Mouse (Mus musculus) stomach, embryonic 14.5 days (tissue): Measurements from ENCODE around the gene Eme1. TPM values are rescaled to one million over a fixed set of nuclear protein-coding genes. Genes with fewer than 3 reads are reported as not detected.

ENCODE experiments used
- ATAC-seq: fragments of 200-750 bp; cut with Nextera tagmentation; 2 replicates; pipeline ENCODE4 v1.8.0; 2017; ENCODE audit warnings: low read depth, moderate TSS enrichment; ENCODE audit not compliant: insufficient number of reproducible peaks, insufficient read depth, low FRiP score
- H3K27ac ChIP-seq: fragments of 300-500 bp; sonication (generic); 2 replicates; pipeline ENCODE4 v1.5.1; 2014; ENCODE audit warnings: mild to moderate bottlenecking, low read length, moderate library complexity, mixed read lengths
- H3K27me3 ChIP-seq: fragments of 300-500 bp; sonication (generic); 2 replicates; pipeline ENCODE4 v1.6.1; 2014; ENCODE audit warnings: low read length, control low read depth, mixed read lengths; ENCODE audit not compliant: control insufficient read depth, insufficient read depth
- H3K36me3 ChIP-seq: fragments of 300-500 bp; sonication (generic); 2 replicates; pipeline ENCODE4 v1.6.1; 2014; ENCODE audit warnings: mild to moderate bottlenecking, control low read depth, low read length, moderate library complexity, mixed read lengths; ENCODE audit not compliant: control insufficient read depth, insufficient read depth
- H3K4me1 ChIP-seq: fragments of 300-500 bp; sonication (generic); 2 replicates; pipeline ENCODE4 v1.6.1; 2014; ENCODE audit warnings: low read length, control low read depth, mixed read lengths; ENCODE audit not compliant: control insufficient read depth, insufficient read depth
- H3K4me2 ChIP-seq: fragments of 300-500 bp; sonication (generic); replicated peaks from 2 replicates; pipeline ENCODE4 v1.6.1; 2014; ENCODE audit warnings: low read depth, low read length, control low read depth
- H3K4me3 ChIP-seq: fragments of 300-500 bp; sonication (generic); 2 replicates; pipeline ENCODE4 v1.5.1; 2014; ENCODE audit warnings: low read depth, low read length, control low read depth
- H3K9ac ChIP-seq: fragments of 300-500 bp; sonication (generic); replicated peaks from 2 replicates; pipeline ENCODE4 v1.6.1; 2014; ENCODE audit warnings: low read depth, mild to moderate bottlenecking, control low read depth, low read length, moderate library complexity, mixed read lengths
- H3K9me3 ChIP-seq: fragments of 300-500 bp; sonication (generic); 2 replicates; pipeline ENCODE4 v1.6.1; 2016; ENCODE audit warnings: low read depth, low read length, control low read depth; ENCODE audit not compliant: control insufficient read depth
- WGBS: fragments of 180-500 bp; shearing (Covaris S2); extraction: QIAGEN DNeasy Blood & Tissue Kit; methylation state at CpG from one replicate; pipeline ENCODE4 v1.1.7; 2014; 5-methylcytosine and 5-hydroxymethylcytosine counted together
- polyA plus RNA-seq: library from polyadenylated mRNA; unstranded; fragments of >200 nt; fragmentation: Nextera tagmentation; extraction: Ambion mirVana; gene quantifications from 2 replicates; pipeline ENCODE4 v1.2.1, GENCODE M21; 2014

The Eme1 gene
- polyA plus RNA-seq, 1 experiment from 2014 or later, result 20.7 TPM

DNA sequence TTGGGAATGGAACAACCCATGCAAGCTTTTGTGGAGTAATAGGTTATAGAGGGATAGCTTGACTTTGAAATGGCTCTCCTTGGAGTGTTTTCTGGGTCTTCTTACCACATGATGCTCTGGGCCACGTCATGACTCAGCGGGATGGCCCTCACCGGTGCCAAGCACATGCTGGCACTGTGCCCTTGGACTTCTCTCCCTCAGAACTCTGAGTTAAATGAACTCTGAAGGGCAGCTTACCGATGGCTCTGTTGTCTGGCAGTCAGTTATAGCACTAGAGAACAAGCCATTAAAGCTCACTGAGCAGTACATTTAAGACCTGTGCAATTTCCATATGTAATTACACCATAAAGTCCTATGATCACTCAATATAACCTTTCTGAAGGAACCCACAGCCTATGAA is 56.4 kb downstream of the Eme1 start:
- Histone ChIP-seq H3K4me1 (0 out of 2 replicates have a peak, but pooled peaks cover 7% of the 10 kb centered on the region), H3K4me2 (no peak overlapping the region), H3K9me3 (no peaks in the 10 kb centered on the region), H3K27ac (no peak overlapping the region), H3K9ac (no peak overlapping the region), H3K27me3 (no peaks in the 10 kb centered on the region), H3K36me3 (no peaks in the 10 kb centered on the region; the same call in 1 of the 2 replicates), H3K4me3 (no peak overlapping the region)
- 93% methylated on average over 4 of the region's 4 CpGs for WGBS
- ATAC-seq, result no peak

DNA sequence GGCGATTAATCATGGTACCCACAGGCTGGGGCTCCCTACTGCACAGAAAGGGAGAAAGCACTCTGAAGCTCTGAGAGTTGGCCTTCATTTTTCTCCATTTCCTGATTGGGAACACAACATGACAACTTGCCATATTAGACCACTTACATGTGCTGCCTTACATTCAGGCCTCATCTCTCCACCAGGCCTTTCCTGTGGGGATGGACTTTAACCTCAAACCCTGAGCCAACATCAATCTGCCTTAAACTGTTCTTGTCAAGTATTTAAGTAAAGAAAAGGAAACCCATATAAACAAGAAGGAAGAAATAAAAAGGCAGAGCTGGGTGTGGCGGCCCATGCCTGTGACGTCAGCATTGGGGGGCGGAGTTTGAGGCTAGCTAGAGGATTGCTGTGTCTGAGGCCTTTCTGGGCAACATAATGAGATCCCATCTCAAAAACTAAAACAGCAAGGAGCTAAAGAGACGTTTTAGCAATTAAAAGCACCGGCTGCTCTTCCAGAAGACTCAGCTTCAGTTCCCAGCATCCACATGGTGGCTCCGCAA is 57.4 kb downstream of the Eme1 start:
- Histone ChIP-seq H3K9me3 (no peaks in the 10 kb centered on the region), H3K4me3 (no peak overlapping the region), H3K27me3 (no peaks in the 10 kb centered on the region), H3K9ac (no peak overlapping the region), H3K4me2 (no peak overlapping the region), H3K27ac (no peak overlapping the region), H3K36me3 (no peaks in the 10 kb centered on the region; the same call in 1 of the 2 replicates), H3K4me1 (0 out of 2 replicates have a peak, but pooled peaks cover 3% of the 10 kb centered on the region)
- WGBS, result 66% methylated on average over 7 of the region's 7 CpGs
- ATAC-seq, result no peak

Other genes starting within 250 kb of the Eme1 start
- gene Cacna1g, start 179.8 kb downstream of the Eme1 start, polyA plus RNA-seq, result 13.5 and 17.6 TPM in 2 replicates
- 0.13 and 0.48 TPM in 2 replicates for gene Spata20, start 167.8 kb downstream of the Eme1 start, polyA plus RNA-seq
- 7.5 and 11.1 TPM in 2 replicates for gene Epn3, start 154.0 kb downstream of the Eme1 start, polyA plus RNA-seq
- 1.6 and 2.1 TPM in 2 replicates for gene Mycbpap, start 132.2 kb downstream of the Eme1 start, polyA plus RNA-seq
- 3.1 and 3.4 TPM in 2 replicates for gene Rsad1, start 104.7 kb downstream of the Eme1 start, polyA plus RNA-seq
- 5.0 and 7.1 TPM in 2 replicates for gene Chad, start 88.9 kb downstream of the Eme1 start, polyA plus RNA-seq
- gene Acsf2, start 52.1 kb downstream of the Eme1 start, polyA plus RNA-seq, result 7.1 and 9.3 TPM in 2 replicates
- gene Lrrc59, start 24.2 kb downstream of the Eme1 start, polyA plus RNA-seq, result 147 and 157 TPM in 2 replicates
- gene Mrpl27, start 197 bp downstream of the Eme1 start, polyA plus RNA-seq, result 148 and 149 TPM in 2 replicates
- 20.5 and 22.9 TPM in 2 replicates for gene Xylt2, start 23.6 kb upstream of the Eme1 start, polyA plus RNA-seq
- gene Gm11541, start 50.5 kb upstream of the Eme1 start, polyA plus RNA-seq, result 2.3 and 2.9 TPM in 2 replicates
- not detected in 2 replicates for gene Cdc34b, start 87.8 kb upstream of the Eme1 start, polyA plus RNA-seq
- not detected in 2 replicates for gene Tmem92, start 128.7 kb upstream of the Eme1 start, polyA plus RNA-seq